Mouse (Mus musculus): Measurements from ENCODE around the gene Nop58. TPM values are rescaled to one million over a fixed set of nuclear protein-coding genes. Genes with fewer than 3 reads are reported as not detected.
A peak's percentile ranks its signal among the peaks of the same experiment; 100 is the strongest.

Gene Nop58
- polyA plus RNA-seq, 1 experiment from 2014 or later = 256 TPM

- H3K9me3 ChIP-seq (ENCODE audit: control insufficient read depth, low read length) = no peaks in the 10 kb centered on the region
- no peak overlapping the region for H3K4me3 ChIP-seq (ENCODE audit: low read depth, low read length)
- no peaks in the 10 kb centered on the region for H3K4me1 ChIP-seq (replicated peaks; ENCODE audit: control insufficient read depth, insufficient read depth, low read length)
- no peak overlapping the region for H3K27ac ChIP-seq (ENCODE audit: low read depth)
- ATAC-seq (replicated peaks; ENCODE audit: low FRiP score, low TSS enrichment, low read depth) (no peak), DNase-seq (ENCODE audit: low spot score) (no peak)
- no peak overlapping the region for H3K4me2 ChIP-seq (ENCODE audit: low read length)
- H3K36me3 ChIP-seq (ENCODE audit: control insufficient read depth, insufficient read depth, low read length) = 0 out of 2 replicates have a peak, but pooled peaks cover 5% of the 10 kb centered on the region
- WGBS = 89% methylated on average over 2 of the region's 3 CpGs
- no peaks in the 10 kb centered on the region for H3K27me3 ChIP-seq (replicated peaks; ENCODE audit: control insufficient read depth, insufficient read depth, low read length)
- no peak overlapping the region for H3K9ac ChIP-seq (ENCODE audit: low read length)
Observed at GRCm38 (mm10) chr1:59663456-59664135, 21.2 kb upstream of the Nop58 start.

- 0 out of 2 replicates have a peak, but pooled peaks cover 8% of the 10 kb centered on the region for H3K36me3 ChIP-seq (ENCODE audit: control insufficient read depth, insufficient read depth, low read length)
- no peak overlapping the region for H3K4me3 ChIP-seq (ENCODE audit: low read depth, low read length)
- 84% methylated on average over 2 of the region's 2 CpGs for WGBS
- H3K27me3 ChIP-seq (replicated peaks; ENCODE audit: control insufficient read depth, insufficient read depth, low read length) = no peaks in the 10 kb centered on the region
- ATAC-seq (replicated peaks; ENCODE audit: low FRiP score, low TSS enrichment, low read depth) = no peak
- H3K9ac ChIP-seq (ENCODE audit: low read length) = no peak overlapping the region
- H3K4me1 ChIP-seq (replicated peaks; ENCODE audit: control insufficient read depth, insufficient read depth, low read length) = peaks cover 15% of the 10 kb centered on the region; the same call in 1 of the 2 replicates
- H3K27ac ChIP-seq (ENCODE audit: low read depth) = no peak overlapping the region
- peak overlapping the region; percentile 94 for H3K4me2 ChIP-seq (ENCODE audit: low read length)
- no peak for DNase-seq (ENCODE audit: low spot score)
- no peaks in the 10 kb centered on the region for H3K9me3 ChIP-seq (ENCODE audit: control insufficient read depth, low read length)
Observed at GRCm38 (mm10) chr1:59668871-59669270, 15.9 kb upstream of the Nop58 start.

GRCm38 (mm10) chr1:59669962-59670630, 14.7 kb upstream of the Nop58 start:
- H3K27ac ChIP-seq (ENCODE audit: low read depth) = peak overlapping the region; percentile 96
- H3K36me3 ChIP-seq (ENCODE audit: control insufficient read depth, insufficient read depth, low read length) = 0 out of 2 replicates have a peak, but pooled peaks cover 9% of the 10 kb centered on the region
- WGBS = 0% methylated on average over 43 of the region's 54 CpGs

GRCm38 (mm10) chr1:59670641-59671168, 14.1 kb upstream of the Nop58 start, which contains the start of gene Sumo1:
Sumo1 (minus strand) TSS chr1:59670834.
- H3K4me2 ChIP-seq (ENCODE audit: low read length) = peak within 1 kb of the TSS; percentile 94
- H3K9ac ChIP-seq (ENCODE audit: low read length) = peak within 1 kb of the TSS; percentile 97
- peaks cover 15% of the 10 kb centered on the region; the same call in 1 of the 2 replicates for H3K4me1 ChIP-seq (replicated peaks; ENCODE audit: control insufficient read depth, insufficient read depth, low read length)
- H3K27ac ChIP-seq (ENCODE audit: low read depth) = peak within 1 kb of the TSS; percentile 96
- 0 out of 2 replicates have a peak, but pooled peaks cover 9% of the 10 kb centered on the region for H3K36me3 ChIP-seq (ENCODE audit: control insufficient read depth, insufficient read depth, low read length)
- no peaks in the 10 kb centered on the region for H3K9me3 ChIP-seq (ENCODE audit: control insufficient read depth, low read length)
- peak; percentile 93 for ATAC-seq (replicated peaks; ENCODE audit: low FRiP score, low TSS enrichment, low read depth)
- H3K4me3 ChIP-seq (ENCODE audit: low read depth, low read length) = peak within 1 kb of the TSS; percentile 92
- H3K27me3 ChIP-seq (replicated peaks; ENCODE audit: control insufficient read depth, insufficient read depth, low read length) = no peaks in the 10 kb centered on the region
- under 1% methylated on average over 36 of the region's 36 CpGs for WGBS
- peak; percentile 92 for DNase-seq (ENCODE audit: low spot score)

More at GRCm38 (mm10) chr1:59669962-59670630, 14.7 kb upstream of the Nop58 start:
- H3K4me3 ChIP-seq (ENCODE audit: low read depth, low read length) = peak overlapping the region; percentile 92
- H3K9me3 ChIP-seq (ENCODE audit: control insufficient read depth, low read length) = no peaks in the 10 kb centered on the region
- peak overlapping the region; percentile 94 for H3K4me2 ChIP-seq (ENCODE audit: low read length)
- H3K27me3 ChIP-seq (replicated peaks; ENCODE audit: control insufficient read depth, insufficient read depth, low read length) = no peaks in the 10 kb centered on the region
- peak; percentile 82 for DNase-seq (ENCODE audit: low spot score)
- ATAC-seq (replicated peaks; ENCODE audit: low FRiP score, low TSS enrichment, low read depth) = peak; percentile 35; the same call in 1 of the 2 replicates
- H3K4me1 ChIP-seq (replicated peaks; ENCODE audit: control insufficient read depth, insufficient read depth, low read length) = peaks cover 15% of the 10 kb centered on the region; the same call in 1 of the 2 replicates
- H3K9ac ChIP-seq (ENCODE audit: low read length) = peak overlapping the region; percentile 97

- no peak overlapping the region for H3K4me2 ChIP-seq (ENCODE audit: low read length)
- no peak for ATAC-seq (replicated peaks; ENCODE audit: low FRiP score, low TSS enrichment, low read depth)
- H3K36me3 ChIP-seq (ENCODE audit: control insufficient read depth, insufficient read depth, low read length) = 0 out of 2 replicates have a peak, but pooled peaks cover 4% of the 10 kb centered on the region
- no peak overlapping the region for H3K9ac ChIP-seq (ENCODE audit: low read length)
- no peak overlapping the region for H3K4me3 ChIP-seq (ENCODE audit: low read depth, low read length)
- WGBS = 94% methylated on average over 2 of the region's 2 CpGs
- DNase-seq (ENCODE audit: low spot score) = no peak
- H3K4me1 ChIP-seq (replicated peaks; ENCODE audit: control insufficient read depth, insufficient read depth, low read length) = peaks cover 15% of the 10 kb centered on the region; the same call in 1 of the 2 replicates
- H3K27ac ChIP-seq (ENCODE audit: low read depth) = no peak overlapping the region
- H3K27me3 ChIP-seq (replicated peaks; ENCODE audit: control insufficient read depth, insufficient read depth, low read length) = no peaks in the 10 kb centered on the region
- H3K9me3 ChIP-seq (ENCODE audit: control insufficient read depth, low read length) = no peaks in the 10 kb centered on the region
Observed at GRCm38 (mm10) chr1:59673661-59674060, 11.1 kb upstream of the Nop58 start.

- 0 out of 2 replicates have a peak, but pooled peaks cover under 1% of the 10 kb centered on the region for H3K36me3 ChIP-seq (ENCODE audit: control insufficient read depth, insufficient read depth, low read length)
- peak overlapping the region; percentile 54 for H3K9ac ChIP-seq (ENCODE audit: low read length)
- no peaks in the 10 kb centered on the region for H3K9me3 ChIP-seq (ENCODE audit: control insufficient read depth, low read length)
- H3K4me2 ChIP-seq (ENCODE audit: low read length) = peak overlapping the region; percentile 88
- peak overlapping the region; percentile 99 for H3K4me3 ChIP-seq (ENCODE audit: low read depth, low read length)
- H3K27ac ChIP-seq (ENCODE audit: low read depth) = peak overlapping the region; percentile 73
- peak; percentile 51; the same call in 1 of the 2 replicates for ATAC-seq (replicated peaks; ENCODE audit: low FRiP score, low TSS enrichment, low read depth)
- peaks cover 7% of the 10 kb centered on the region for H3K4me1 ChIP-seq (replicated peaks; ENCODE audit: control insufficient read depth, insufficient read depth, low read length)
- DNase-seq (ENCODE audit: low spot score) = peak; percentile 79
- H3K27me3 ChIP-seq (replicated peaks; ENCODE audit: control insufficient read depth, insufficient read depth, low read length) = no peaks in the 10 kb centered on the region
- WGBS = 10% methylated on average over 11 of the region's 11 CpGs
Observed at GRCm38 (mm10) chr1:59683926-59684818, 599 bp upstream of the Nop58 start.

- Histone ChIP-seq H3K4me2 (ENCODE audit: low read length) (peak overlapping the region; percentile 97), H3K27ac (ENCODE audit: low read depth) (no peak overlapping the region), H3K9me3 (ENCODE audit: control insufficient read depth, low read length) (no peaks in the 10 kb centered on the region), H3K36me3 (ENCODE audit: control insufficient read depth, insufficient read depth, low read length) (peaks cover 29% of the 10 kb centered on the region), H3K9ac (ENCODE audit: low read length) (0 out of 2 replicates have a peak overlapping the region, but pooled peaks have one; percentile 16), H3K4me3 (ENCODE audit: low read depth, low read length) (0 out of 2 replicates have a peak overlapping the region, but pooled peaks have one; percentile 99), H3K27me3 (replicated peaks; ENCODE audit: control insufficient read depth, insufficient read depth, low read length) (no peaks in the 10 kb centered on the region), H3K4me1 (replicated peaks; ENCODE audit: control insufficient read depth, insufficient read depth, low read length) (peaks cover 7% of the 10 kb centered on the region)
- ATAC-seq (replicated peaks; ENCODE audit: low FRiP score, low TSS enrichment, low read depth) (no peak), DNase-seq (ENCODE audit: low spot score) (no peak)
- WGBS = 70% methylated on average over 1 of the region's 1 CpGs
Observed at GRCm38 (mm10) chr1:59687493-59687892, 2.7 kb downstream of the Nop58 start.

- no peak overlapping the region for H3K9ac ChIP-seq (ENCODE audit: low read length)
- H3K36me3 ChIP-seq (ENCODE audit: control insufficient read depth, insufficient read depth, low read length) = peaks cover 56% of the 10 kb centered on the region
- H3K27me3 ChIP-seq (replicated peaks; ENCODE audit: control insufficient read depth, insufficient read depth, low read length) = no peaks in the 10 kb centered on the region
- WGBS = 93% methylated on average over 5 of the region's 5 CpGs
- no peak overlapping the region for H3K4me2 ChIP-seq (ENCODE audit: low read length)
- H3K4me3 ChIP-seq (ENCODE audit: low read depth, low read length) = no peak overlapping the region
- peaks cover 7% of the 10 kb centered on the region for H3K4me1 ChIP-seq (replicated peaks; ENCODE audit: control insufficient read depth, insufficient read depth, low read length)
- H3K9me3 ChIP-seq (ENCODE audit: control insufficient read depth, low read length) = no peaks in the 10 kb centered on the region
- DNase-seq (ENCODE audit: low spot score) (no peak), ATAC-seq (replicated peaks; ENCODE audit: low FRiP score, low TSS enrichment, low read depth) (no peak)
- no peak overlapping the region for H3K27ac ChIP-seq (ENCODE audit: low read depth)
Observed at GRCm38 (mm10) chr1:59690467-59690866, 5.7 kb downstream of the Nop58 start.
